Mouse (Mus musculus) myocyte (in vitro differentiated cells): ENCODE measurements around the gene Ly6g5b. TPM values are rescaled to one million over a fixed set of nuclear protein-coding genes. Genes with fewer than 3 reads are reported as not detected.

ENCODE experiments used
- H3K27me3 ChIP-seq: one replicate; pipeline ENCODE4 v1.6.1; 2011; ENCODE audit not compliant: control insufficient read depth, insufficient read depth, insufficient read length
- H3K36me3 ChIP-seq: one replicate; pipeline ENCODE4 v1.6.1; 2011; ENCODE audit not compliant: control insufficient read depth, insufficient read depth
- H3K4me2 ChIP-seq: one replicate; pipeline ENCODE4 v1.6.1; 2011; ENCODE audit warnings: low read depth, control low read depth
- H3K4me3 ChIP-seq: one replicate; pipeline ENCODE4 v1.5.1; 2011; ENCODE audit warnings: mild to moderate bottlenecking, control low read depth, moderate library complexity
- H3K79me2 ChIP-seq: one replicate; pipeline ENCODE4 v1.6.1; 2011; ENCODE audit not compliant: control insufficient read depth, insufficient read depth
- H3ac ChIP-seq: one replicate; pipeline ENCODE4 v1.6.1; 2011; ENCODE audit not compliant: control insufficient read depth, insufficient read length
- CEBPB ChIP-seq: IDR thresholded peaks from 2 replicates; pipeline ENCODE4 v1.6.1; 2011; ENCODE audit warnings: mild to moderate bottlenecking, moderate library complexity; ENCODE audit not compliant: poor library complexity, insufficient read depth, severe bottlenecking
- E2F4 ChIP-seq: IDR thresholded peaks from one replicate; pipeline ENCODE4 v1.6.1; 2011; ENCODE audit warnings: mild to moderate bottlenecking, control low read depth, moderate library complexity; ENCODE audit not compliant: insufficient read depth
- MAX ChIP-seq: IDR thresholded peaks from one replicate; pipeline ENCODE4 v1.6.1; 2011; ENCODE audit warnings: low read depth, mild to moderate bottlenecking, control low read depth
- MYOD1 ChIP-seq, 3 experiments: IDR thresholded peaks; one replicate each; pipeline ENCODE4 v1.6.1; 2011; ENCODE audit warnings: control low read depth in 2 of 3, low read depth in 2 of 3, mild to moderate bottlenecking in 2 of 3, moderate library complexity in 1 of 3; ENCODE audit not compliant: insufficient read length in 2 of 3, control insufficient read depth in 1 of 3
- MYOG ChIP-seq, 3 experiments: IDR thresholded peaks; one replicate each; pipeline ENCODE4 v1.6.1; 2011; ENCODE audit warnings: control low read depth in 2 of 3, low read depth in 2 of 3, mild to moderate bottlenecking in 2 of 3; ENCODE audit not compliant: insufficient read length in 2 of 3, control insufficient read depth in 1 of 3, insufficient read depth in 1 of 3
- POLR2A ChIP-seq: IDR thresholded peaks from one replicate; pipeline ENCODE4 v1.6.1; 2011; ENCODE audit warnings: low read depth, mild to moderate bottlenecking, control low read depth, moderate library complexity; ENCODE audit not compliant: insufficient read length
- POLR2AphosphoS2 ChIP-seq: IDR thresholded peaks from one replicate; pipeline ENCODE4 v1.6.1; 2011; ENCODE audit warnings: low read depth, control low read depth; ENCODE audit not compliant: insufficient read length
- REST ChIP-seq: IDR thresholded peaks from one replicate; pipeline ENCODE4 v1.6.1; 2011; ENCODE audit warnings: mild to moderate bottlenecking, control low read depth, moderate library complexity; ENCODE audit not compliant: insufficient read depth, insufficient read length
- SRF ChIP-seq: IDR thresholded peaks from one replicate; pipeline ENCODE4 v1.6.1; 2011; ENCODE audit warnings: low read depth; ENCODE audit not compliant: control insufficient read depth, insufficient read length
- TCF12 ChIP-seq: IDR thresholded peaks from one replicate; pipeline ENCODE4 v1.6.1; 2011; ENCODE audit warnings: mild to moderate bottlenecking, control low read depth; ENCODE audit not compliant: poor library complexity, insufficient read depth, severe bottlenecking
- TCF3 ChIP-seq: IDR thresholded peaks from one replicate; pipeline ENCODE4 v1.6.1; 2011; ENCODE audit warnings: low read depth, control low read depth; ENCODE audit not compliant: insufficient read length
- USF1 ChIP-seq: IDR thresholded peaks from one replicate; pipeline ENCODE4 v1.6.1; 2011; ENCODE audit warnings: low read depth, mild to moderate bottlenecking, control low read depth, moderate library complexity
- polyA plus RNA-seq: library from polyadenylated mRNA; unstranded; fragments of >200 nt; fragmentation: generic; extraction: Trizol; gene quantifications from one replicate; pipeline ENCODE4 v1.2.1, GENCODE M21; 2012; ENCODE audit warnings: missing spikeins

The Ly6g5b gene
- polyA plus RNA-seq, 1 experiment, result 0.11 TPM

GRCm38 (mm10) chr17:35080710-35081109, 34.5 kb downstream of the Ly6g5b start:
- Histone ChIP-seq H3K4me2 (no peak overlapping the region), H3ac (no peak overlapping the region), H3K27me3 (peaks cover 20% of the 10 kb centered on the region), H3K4me3 (no peak overlapping the region), H3K79me2 (no peaks in the 10 kb centered on the region), H3K36me3 (no peaks in the 10 kb centered on the region)
- TF ChIP-seq CEBPB (no peak), USF1 (no peak), POLR2A (no peak), TCF12 (no peak), MAX (no peak), E2F4 (no peak), SRF (no peak), TCF3 (no peak), POLR2AphosphoS2 (no peak), MYOG (IDR thresholded peaks at IDR 0.05; ENCODE audit: control insufficient read depth in 1 of 3, insufficient read depth in 1 of 3, insufficient read length in 2 of 3, low read depth in 2 of 3) (no peak), MYOD1 (IDR thresholded peaks at IDR 0.05; ENCODE audit: control insufficient read depth in 1 of 3, insufficient read length in 2 of 3, low read depth in 2 of 3) (no peak), REST (no peak)

GRCm38 (mm10) chr17:35080248-35080647, 35.0 kb downstream of the Ly6g5b start:
- Histone ChIP-seq H3K27me3 (peaks cover 20% of the 10 kb centered on the region), H3ac (no peak overlapping the region), H3K4me3 (no peak overlapping the region), H3K4me2 (no peak overlapping the region), H3K79me2 (no peaks in the 10 kb centered on the region), H3K36me3 (no peaks in the 10 kb centered on the region)
- TF ChIP-seq MYOD1 (IDR thresholded peaks at IDR 0.05; ENCODE audit: control insufficient read depth in 1 of 3, insufficient read length in 2 of 3, low read depth in 2 of 3), result no peak
- TF ChIP-seq SRF, result no peak
- TF ChIP-seq MYOG (IDR thresholded peaks at IDR 0.05; ENCODE audit: control insufficient read depth in 1 of 3, insufficient read depth in 1 of 3, insufficient read length in 2 of 3, low read depth in 2 of 3), result no peak
- TF ChIP-seq TCF12, result no peak
- no peak for TF ChIP-seq TCF3
- no peak for TF ChIP-seq MAX
- TF ChIP-seq POLR2A, result no peak
- no peak for TF ChIP-seq E2F4
- TF ChIP-seq REST, result no peak
- TF ChIP-seq USF1, result no peak
- TF ChIP-seq POLR2AphosphoS2, result no peak
- no peak for TF ChIP-seq CEBPB

GRCm38 (mm10) chr17:35079778-35080177, 35.5 kb downstream of the Ly6g5b start:
- Histone ChIP-seq H3K36me3 (no peaks in the 10 kb centered on the region), H3K27me3 (peaks cover 20% of the 10 kb centered on the region), H3K4me3 (no peak overlapping the region), H3K4me2 (no peak overlapping the region), H3K79me2 (no peaks in the 10 kb centered on the region), H3ac (no peak overlapping the region)
- TF ChIP-seq REST (no peak), POLR2AphosphoS2 (no peak), E2F4 (no peak), TCF12 (no peak), USF1 (no peak), MYOD1 (IDR thresholded peaks at IDR 0.05; ENCODE audit: control insufficient read depth in 1 of 3, insufficient read length in 2 of 3, low read depth in 2 of 3) (no peak), POLR2A (no peak), CEBPB (no peak), MAX (no peak), TCF3 (no peak)

GRCm38 (mm10) chr17:35077786-35078233, 37.4 kb downstream of the Ly6g5b start, which contains the start of gene Ly6g6d:
Gene Ly6g6d, minus strand, starts transcription at chr17:35078065.
- Histone ChIP-seq H3K79me2 (no peaks in the 10 kb centered on the region), H3K4me2 (no peak within 1 kb of the TSS), H3K27me3 (peaks cover 11% of the 10 kb centered on the region), H3K4me3 (no peak within 1 kb of the TSS), H3ac (no peak within 1 kb of the TSS), H3K36me3 (no peaks in the 10 kb centered on the region)
- no peak for TF ChIP-seq USF1
- no peak for TF ChIP-seq MYOG (IDR thresholded peaks at IDR 0.05; ENCODE audit: control insufficient read depth in 1 of 3, insufficient read depth in 1 of 3, insufficient read length in 2 of 3, low read depth in 2 of 3)
- no peak for TF ChIP-seq TCF3
- no peak for TF ChIP-seq MYOD1 (IDR thresholded peaks at IDR 0.05; ENCODE audit: control insufficient read depth in 1 of 3, insufficient read length in 2 of 3, low read depth in 2 of 3)
- TF ChIP-seq TCF12, result no peak

- TF ChIP-seq REST (no peak), POLR2AphosphoS2 (no peak), POLR2A (no peak), SRF (no peak), MAX (no peak), USF1 (no peak), MYOD1 (IDR thresholded peaks at IDR 0.05; ENCODE audit: control insufficient read depth in 1 of 3, insufficient read length in 2 of 3, low read depth in 2 of 3) (no peak), TCF3 (no peak), E2F4 (no peak), TCF12 (no peak), MYOG (IDR thresholded peaks at IDR 0.05; ENCODE audit: control insufficient read depth in 1 of 3, insufficient read depth in 1 of 3, insufficient read length in 2 of 3, low read depth in 2 of 3) (no peak)
- Histone ChIP-seq H3K27me3 (peaks cover 9% of the 10 kb centered on the region), H3K4me2 (no peak overlapping the region), H3ac (no peak overlapping the region), H3K79me2 (no peaks in the 10 kb centered on the region), H3K4me3 (no peak overlapping the region), H3K36me3 (no peaks in the 10 kb centered on the region)
Observed at GRCm38 (mm10) chr17:35077285-35077684, 37.9 kb downstream of the Ly6g5b start.
